Mouse (Mus musculus): Measurements from ENCODE around the gene Olfr1012. TPM values are rescaled to one million over a fixed set of nuclear protein-coding genes. Genes with fewer than 3 reads are reported as not detected.
"Not testable (repeated sequence)": the region's sequence is repeated elsewhere in the genome, so short reads cannot be mapped to it uniquely, and the experiment has no call there.

Olfr1012 gene
- total and polyA plus RNA-seq, 3 experiments, result not detected

- H3K36me3 ChIP-seq (ENCODE audit: control insufficient read depth, insufficient read depth, low read length), result no peaks in the 10 kb centered on the region
- H3K27ac ChIP-seq, result no peak within 1 kb of the TSS
- H3K9ac ChIP-seq (ENCODE audit: low read depth, low read length), result no peak within 1 kb of the TSS
- no peak within 1 kb of the TSS for H3K4me3 ChIP-seq
- no peaks in the 10 kb centered on the region for H3K27me3 ChIP-seq (ENCODE audit: control insufficient read depth, insufficient read depth, low read length)
- TF ChIP-seq CTCF (IDR thresholded peaks at IDR 0.05) (no peak), EP300 (IDR thresholded peaks at IDR 0.05; ENCODE audit: insufficient read depth, low read depth, low read length) (no peak), POLR2A (IDR thresholded peaks at IDR 0.05; ENCODE audit: insufficient read depth, low read depth, low read length) (no peak)
- no peaks in the 10 kb centered on the region for H3K79me2 ChIP-seq (replicated peaks; ENCODE audit: control insufficient read depth, insufficient read depth, low read length)
- no peaks in the 10 kb centered on the region for H3K4me1 ChIP-seq (ENCODE audit: control insufficient read depth, insufficient read depth, low read length)
- no peak for DNase-seq
- intact Hi-C loops (cut with DNase I), result no loop called here
These were observed 4.2 kb upstream of the Olfr1012 start, which contains the start of gene Olfr1013 for GRCm38 (mm10) chr2:85766798-85767197. Olfr1013 (plus strand) TSS chr2:85767098.

GRCm38 (mm10) chr2:85753822-85754221 lies 8.7 kb downstream of the Olfr1012 start:
- Histone ChIP-seq H3K36me3 (ENCODE audit: control insufficient read depth, insufficient read depth, low read length) (no peaks in the 10 kb centered on the region), H3K9ac (ENCODE audit: low read depth, low read length) (no peak overlapping the region), H3K27me3 (ENCODE audit: control insufficient read depth, insufficient read depth, low read length) (no peaks in the 10 kb centered on the region), H3K27ac (no peak overlapping the region), H3K4me1 (ENCODE audit: control insufficient read depth, insufficient read depth, low read length) (no peaks in the 10 kb centered on the region), H3K79me2 (replicated peaks; ENCODE audit: control insufficient read depth, insufficient read depth, low read length) (no peaks in the 10 kb centered on the region), H3K4me3 (no peak overlapping the region)
- WGBS, result 72% methylated on average over 4 of the region's 4 CpGs
- DNase-seq, result no peak
- intact Hi-C loops (cut with DNase I), result no loop called here
- TF ChIP-seq POLR2A (IDR thresholded peaks at IDR 0.05; ENCODE audit: insufficient read depth, low read depth, low read length) (no peak), CTCF (IDR thresholded peaks at IDR 0.05) (no peak), EP300 (IDR thresholded peaks at IDR 0.05; ENCODE audit: insufficient read depth, low read depth, low read length) (no peak)

- no peak for DNase-seq
- Histone ChIP-seq H3K9ac (ENCODE audit: low read depth, low read length) (no peak overlapping the region), H3K4me1 (ENCODE audit: control insufficient read depth, insufficient read depth, low read length) (no peaks in the 10 kb centered on the region), H3K79me2 (replicated peaks; ENCODE audit: control insufficient read depth, insufficient read depth, low read length) (no peaks in the 10 kb centered on the region), H3K27ac (no peak overlapping the region), H3K4me3 (no peak overlapping the region), H3K36me3 (ENCODE audit: control insufficient read depth, insufficient read depth, low read length) (no peaks in the 10 kb centered on the region), H3K27me3 (ENCODE audit: control insufficient read depth, insufficient read depth, low read length) (no peaks in the 10 kb centered on the region)
- intact Hi-C loops (cut with DNase I), result loop anchor here (1.0 kb wide), 1 partner anchor 739 kb away; no protein-coding TSS in a partner anchor
- 11% methylated on average over 3 of the region's 3 CpGs for WGBS
- TF ChIP-seq EP300 (IDR thresholded peaks at IDR 0.05; ENCODE audit: insufficient read depth, low read depth, low read length), result no peak
- TF ChIP-seq CTCF (IDR thresholded peaks at IDR 0.05), result peak; percentile 81
- no peak for TF ChIP-seq POLR2A (IDR thresholded peaks at IDR 0.05; ENCODE audit: insufficient read depth, low read depth, low read length)
These were observed 36.8 kb downstream of the Olfr1012 start for GRCm38 (mm10) chr2:85725793-85726192.

- TF ChIP-seq CTCF (IDR thresholded peaks at IDR 0.05) (no peak), EP300 (IDR thresholded peaks at IDR 0.05; ENCODE audit: insufficient read depth, low read depth, low read length) (no peak), POLR2A (IDR thresholded peaks at IDR 0.05; ENCODE audit: insufficient read depth, low read depth, low read length) (no peak)
- no peak within 1 kb of the TSS for H3K4me3 ChIP-seq
- no peaks in the 10 kb centered on the region for H3K79me2 ChIP-seq (replicated peaks; ENCODE audit: control insufficient read depth, insufficient read depth, low read length)
- H3K36me3 ChIP-seq (ENCODE audit: control insufficient read depth, insufficient read depth, low read length), result no peaks in the 10 kb centered on the region
- H3K27me3 ChIP-seq (ENCODE audit: control insufficient read depth, insufficient read depth, low read length), result no peaks in the 10 kb centered on the region
- DNase-seq, result no peak
- no peaks in the 10 kb centered on the region for H3K4me1 ChIP-seq (ENCODE audit: control insufficient read depth, insufficient read depth, low read length)
- 81% methylated on average over 1 of the region's 1 CpGs for WGBS
- H3K9ac ChIP-seq (ENCODE audit: low read depth, low read length), result no peak within 1 kb of the TSS
- intact Hi-C loops (cut with DNase I), result no loop called here
- H3K27ac ChIP-seq, result no peak within 1 kb of the TSS
These were observed 47.4 kb downstream of the Olfr1012 start, which contains the start of gene Olfr1009 for GRCm38 (mm10) chr2:85715119-85715518. Olfr1009 (plus strand) TSS chr2:85715419.

- WGBS, result 19% methylated on average over 1 of the region's 1 CpGs
- H3K27me3 ChIP-seq (ENCODE audit: control insufficient read depth, insufficient read depth, low read length), result no peaks in the 10 kb centered on the region
- H3K79me2 ChIP-seq (replicated peaks; ENCODE audit: control insufficient read depth, insufficient read depth, low read length), result no peaks in the 10 kb centered on the region
These were observed 51.4 kb downstream of the Olfr1012 start for GRCm38 (mm10) chr2:85711159-85711558.

DNA sequence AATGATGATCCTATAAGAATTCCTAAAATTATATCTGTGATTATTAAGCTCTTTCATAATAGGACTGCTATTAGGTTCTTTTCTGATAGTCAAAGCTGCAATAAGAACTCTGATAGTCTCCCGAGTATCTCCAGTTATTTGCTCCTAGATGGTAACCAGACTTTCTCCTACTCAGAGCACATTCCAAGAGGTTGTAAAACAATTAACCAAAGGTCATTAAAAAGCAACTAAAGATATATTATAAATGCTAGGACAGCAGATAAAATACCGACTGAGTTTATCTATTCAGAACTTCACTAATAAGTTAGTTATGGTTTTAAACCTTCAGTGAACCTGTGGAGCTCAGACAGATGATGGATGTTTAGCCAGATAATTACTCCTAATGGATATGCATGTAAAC lies 51.9 kb downstream of the Olfr1012 start:
- H3K4me3 ChIP-seq; H3K9ac ChIP-seq (ENCODE audit: low read depth, low read length); H3K79me2 ChIP-seq (replicated peaks; ENCODE audit: control insufficient read depth, insufficient read depth, low read length); intact Hi-C loops (cut with DNase I); H3K27me3 ChIP-seq (ENCODE audit: control insufficient read depth, insufficient read depth, low read length); H3K27ac ChIP-seq; H3K36me3 ChIP-seq (ENCODE audit: control insufficient read depth, insufficient read depth, low read length); DNase-seq; H3K4me1 ChIP-seq (ENCODE audit: control insufficient read depth, insufficient read depth, low read length): not testable (repeated sequence)
- WGBS, result 61% methylated on average over 2 of the region's 2 CpGs

More at GRCm38 (mm10) chr2:85711159-85711558, 51.4 kb downstream of the Olfr1012 start:
- Histone ChIP-seq H3K36me3 (ENCODE audit: control insufficient read depth, insufficient read depth, low read length) (no peaks in the 10 kb centered on the region), H3K27ac (no peak overlapping the region), H3K4me1 (ENCODE audit: control insufficient read depth, insufficient read depth, low read length) (no peaks in the 10 kb centered on the region), H3K9ac (ENCODE audit: low read depth, low read length) (no peak overlapping the region), H3K4me3 (no peak overlapping the region)
- TF ChIP-seq POLR2A (IDR thresholded peaks at IDR 0.05; ENCODE audit: insufficient read depth, low read depth, low read length), result no peak
- TF ChIP-seq EP300 (IDR thresholded peaks at IDR 0.05; ENCODE audit: insufficient read depth, low read depth, low read length), result no peak
- no peak for TF ChIP-seq CTCF (IDR thresholded peaks at IDR 0.05)
- DNase-seq, result no peak
- intact Hi-C loops (cut with DNase I), result no loop called here

Other genes starting within 250 kb of the Olfr1012 start
- not detected for gene 4833423E24Rik, start 243.7 kb downstream of the Olfr1012 start, total RNA-seq (2021)
- 0.12 TPM in 1 of 2 replicates, not detected in the other for gene 4833423E24Rik, start 243.7 kb downstream of the Olfr1012 start, polyA plus RNA-seq (2012; rRNA removed)
- not detected for gene Olfr996, start 183.6 kb downstream of the Olfr1012 start, total RNA-seq (2021)
- not detected in 2 replicates for gene Olfr996, start 183.6 kb downstream of the Olfr1012 start, polyA plus RNA-seq (2012; rRNA removed)
- not detected for gene Olfr998, start 173.8 kb downstream of the Olfr1012 start, total RNA-seq (2021)
- gene Olfr998, start 173.8 kb downstream of the Olfr1012 start, polyA plus RNA-seq (2012; rRNA removed), result not detected in 2 replicates
- gene Olfr1000, start 150.9 kb downstream of the Olfr1012 start, total RNA-seq (2021), result not detected
- not detected in 2 replicates for gene Olfr1000, start 150.9 kb downstream of the Olfr1012 start, polyA plus RNA-seq (2012; rRNA removed)
- not detected for gene Olfr1002, start 112.1 kb downstream of the Olfr1012 start, total RNA-seq (2021)
- gene Olfr1002, start 112.1 kb downstream of the Olfr1012 start, polyA plus RNA-seq (2012; rRNA removed), result not detected in 2 replicates
- gene Olfr154, start 98.3 kb downstream of the Olfr1012 start, total RNA-seq (2021), result not detected
- not detected in 2 replicates for gene Olfr154, start 98.3 kb downstream of the Olfr1012 start, polyA plus RNA-seq (2012; rRNA removed)
- not detected for gene Olfr1006, start 84.0 kb downstream of the Olfr1012 start, total RNA-seq (2021)
- gene Olfr1006, start 84.0 kb downstream of the Olfr1012 start, polyA plus RNA-seq (2012; rRNA removed), result not detected in 2 replicates
- gene Olfr1008, start 73.3 kb downstream of the Olfr1012 start, total RNA-seq (2021), result not detected
- gene Olfr1008, start 73.3 kb downstream of the Olfr1012 start, polyA plus RNA-seq (2012; rRNA removed), result not detected in 2 replicates
- not detected for gene Olfr1009, start 47.3 kb downstream of the Olfr1012 start, total RNA-seq (2021)
- gene Olfr1009, start 47.3 kb downstream of the Olfr1012 start, polyA plus RNA-seq (2012; rRNA removed), result not detected in 2 replicates
- not detected for gene Olfr1013, start 4.3 kb upstream of the Olfr1012 start, total RNA-seq (2021)
- not detected in 2 replicates for gene Olfr1013, start 4.3 kb upstream of the Olfr1012 start, polyA plus RNA-seq (2012; rRNA removed)
- not detected for gene Olfr1014, start 9.9 kb upstream of the Olfr1012 start, total RNA-seq (2021)
- gene Olfr1014, start 9.9 kb upstream of the Olfr1012 start, polyA plus RNA-seq (2012; rRNA removed), result not detected in 2 replicates
- gene Olfr1015, start 19.3 kb upstream of the Olfr1012 start, total RNA-seq (2021), result not detected
- gene Olfr1015, start 19.3 kb upstream of the Olfr1012 start, polyA plus RNA-seq (2012; rRNA removed), result not detected in 2 replicates
- not detected for gene Olfr1016, start 39.8 kb upstream of the Olfr1012 start, total RNA-seq (2021)
- not detected in 2 replicates for gene Olfr1016, start 39.8 kb upstream of the Olfr1012 start, polyA plus RNA-seq (2012; rRNA removed)
- gene Olfr1018, start 55.7 kb upstream of the Olfr1012 start, total RNA-seq (2021), result not detected
- not detected in 2 replicates for gene Olfr1018, start 55.7 kb upstream of the Olfr1012 start, polyA plus RNA-seq (2012; rRNA removed)
- gene Olfr1019, start 82.7 kb upstream of the Olfr1012 start, total RNA-seq (2021), result not detected
- gene Olfr1019, start 82.7 kb upstream of the Olfr1012 start, polyA plus RNA-seq (2012; rRNA removed), result not detected in 2 replicates
- not detected for gene Olfr1020, start 84.3 kb upstream of the Olfr1012 start, total RNA-seq (2021)
- not detected in 2 replicates for gene Olfr1020, start 84.3 kb upstream of the Olfr1012 start, polyA plus RNA-seq (2012; rRNA removed)
- gene Olfr1022, start 105.8 kb upstream of the Olfr1012 start, total RNA-seq (2021), result not detected
- not detected in 2 replicates for gene Olfr1022, start 105.8 kb upstream of the Olfr1012 start, polyA plus RNA-seq (2012; rRNA removed)
- gene Olfr1023, start 122.9 kb upstream of the Olfr1012 start, total RNA-seq (2021), result not detected
- gene Olfr1023, start 122.9 kb upstream of the Olfr1012 start, polyA plus RNA-seq (2012; rRNA removed), result not detected in 2 replicates
- gene Olfr1024, start 142.3 kb upstream of the Olfr1012 start, total RNA-seq (2021), result not detected
- not detected in 2 replicates for gene Olfr1024, start 142.3 kb upstream of the Olfr1012 start, polyA plus RNA-seq (2012; rRNA removed)
- gene Olfr1025-ps1, start 152.4 kb upstream of the Olfr1012 start, total RNA-seq (2021), result not detected
- not detected in 2 replicates for gene Olfr1025-ps1, start 152.4 kb upstream of the Olfr1012 start, polyA plus RNA-seq (2012; rRNA removed)
- not detected for gene Olfr1026, start 158.8 kb upstream of the Olfr1012 start, total RNA-seq (2021)
- not detected in 2 replicates for gene Olfr1026, start 158.8 kb upstream of the Olfr1012 start, polyA plus RNA-seq (2012; rRNA removed)
- gene Olfr1028, start 187.7 kb upstream of the Olfr1012 start, total RNA-seq (2021), result not detected
- gene Olfr1028, start 187.7 kb upstream of the Olfr1012 start, polyA plus RNA-seq (2012; rRNA removed), result not detected in 2 replicates
- gene Olfr1029, start 211.1 kb upstream of the Olfr1012 start, total RNA-seq (2021), result not detected
- 0.20 TPM in 2 replicates for gene Olfr1029, start 211.1 kb upstream of the Olfr1012 start, polyA plus RNA-seq (2012; rRNA removed)
- not detected for gene Olfr1030, start 216.5 kb upstream of the Olfr1012 start, total RNA-seq (2021)
- gene Olfr1030, start 216.5 kb upstream of the Olfr1012 start, polyA plus RNA-seq (2012; rRNA removed), result not detected in 2 replicates
- gene Olfr1031, start 227.5 kb upstream of the Olfr1012 start, total RNA-seq (2021), result not detected
- gene Olfr1031, start 227.5 kb upstream of the Olfr1012 start, polyA plus RNA-seq (2012; rRNA removed), result not detected in 2 replicates
- gene Olfr1032, start 242.8 kb upstream of the Olfr1012 start, total RNA-seq (2021), result not detected
- not detected in 2 replicates for gene Olfr1032, start 242.8 kb upstream of the Olfr1012 start, polyA plus RNA-seq (2012; rRNA removed)

Measured in heart, adult 2 months (tissue).